Mouse (Mus musculus): Measurements from ENCODE around the gene Syngr3. TPM values are rescaled to one million over a fixed set of nuclear protein-coding genes. Genes with fewer than 3 reads are reported as not detected.

Syngr3 gene
- polyA plus RNA-seq, 1 experiment from 2014 or later = 319 TPM

DNA sequence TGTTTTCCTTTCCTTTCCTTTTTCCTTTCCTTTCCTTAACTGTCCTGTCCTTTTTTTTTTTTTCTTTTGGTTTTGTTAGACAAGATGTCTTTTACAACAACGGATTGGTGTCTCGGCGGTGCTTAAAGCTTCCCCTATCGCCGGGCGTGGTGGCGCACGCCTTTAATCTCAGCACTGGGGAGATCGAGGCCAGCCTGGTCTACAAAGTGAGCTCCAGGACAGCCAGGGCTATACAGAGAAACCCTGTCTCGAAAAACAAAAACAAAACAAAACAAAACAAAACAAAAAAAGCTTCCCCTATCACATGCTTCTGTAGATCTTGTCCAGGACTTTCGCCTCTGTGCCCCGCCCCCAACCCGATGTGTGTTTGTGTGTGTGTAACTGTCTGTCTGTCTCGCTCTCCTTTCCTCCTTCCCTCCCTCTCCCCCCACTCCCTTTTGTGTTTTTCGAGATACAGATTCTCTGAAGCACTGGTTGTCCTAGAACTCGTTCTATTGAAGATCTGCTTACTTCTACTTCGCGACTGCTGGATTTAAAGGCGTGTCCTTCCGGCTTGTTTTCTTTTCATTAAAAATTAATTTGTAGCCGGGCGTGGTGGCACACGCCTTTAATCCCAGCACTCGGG lies 18.2 kb upstream of the Syngr3 start:
- Histone ChIP-seq H3K9ac (ENCODE audit: low read depth, low read length) (peak overlapping the region; percentile 78), H3K36me3 (ENCODE audit: control insufficient read depth, insufficient read depth, low read length) (peaks cover 10% of the 10 kb centered on the region), H3K4me3 (ENCODE audit: low read length) (peak overlapping the region; percentile 86), H3K9me3 (ENCODE audit: control insufficient read depth, low read length) (no peaks in the 10 kb centered on the region), H3K27me3 (replicated peaks; ENCODE audit: control insufficient read depth, insufficient read depth, low read length) (no peaks in the 10 kb centered on the region), H3K4me2 (ENCODE audit: low read length) (peak overlapping the region; percentile 66), H3K27ac (ENCODE audit: low read depth, low read length) (peak overlapping the region; percentile 79), H3K4me1 (ENCODE audit: control insufficient read depth, insufficient read depth, low read depth, low read length) (peaks cover 16% of the 10 kb centered on the region)
- 5% methylated on average over 24 of the region's 24 CpGs for WGBS
- peak; percentile 75 for ATAC-seq

GRCm38 (mm10) chr17:24706982-24707800 lies 17.4 kb upstream of the Syngr3 start, which contains the start of gene Tbl3:
Gene Tbl3, minus strand, starts transcription at chr17:24707660.
- Histone ChIP-seq H3K9ac (ENCODE audit: low read depth, low read length) (peak within 1 kb of the TSS; percentile 78), H3K9me3 (ENCODE audit: control insufficient read depth, low read length) (no peaks in the 10 kb centered on the region), H3K4me2 (ENCODE audit: low read length) (peak within 1 kb of the TSS; percentile 66), H3K27me3 (replicated peaks; ENCODE audit: control insufficient read depth, insufficient read depth, low read length) (no peaks in the 10 kb centered on the region), H3K4me1 (ENCODE audit: control insufficient read depth, insufficient read depth, low read depth, low read length) (peaks cover 16% of the 10 kb centered on the region), H3K36me3 (ENCODE audit: control insufficient read depth, insufficient read depth, low read length) (peaks cover 12% of the 10 kb centered on the region), H3K27ac (ENCODE audit: low read depth, low read length) (peak within 1 kb of the TSS; percentile 79), H3K4me3 (ENCODE audit: low read length) (peak within 1 kb of the TSS; percentile 86)
- peak; percentile 92 for ATAC-seq
- 4% methylated on average over 32 of the region's 32 CpGs for WGBS

DNA sequence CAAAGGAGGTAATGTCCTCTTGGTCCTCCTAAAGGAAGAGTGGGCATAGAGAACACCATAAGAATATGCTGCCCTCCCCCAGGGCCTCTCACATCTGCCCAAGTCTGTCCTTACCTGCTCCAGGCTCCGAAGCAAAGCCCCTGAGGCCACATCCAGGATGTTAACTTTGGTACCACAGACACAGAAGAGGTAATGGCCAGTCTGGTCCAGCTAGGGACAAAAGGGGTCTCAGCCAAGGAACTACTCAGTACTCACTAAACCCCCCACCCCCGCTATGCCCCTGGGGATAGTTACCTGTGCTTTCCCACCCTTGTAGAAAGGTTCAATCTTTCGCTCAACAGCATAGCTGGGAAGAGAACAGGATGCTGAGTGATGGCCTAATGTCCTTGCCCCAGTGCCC lies 16.1 kb upstream of the Syngr3 start:
- H3K9me3 ChIP-seq (ENCODE audit: control insufficient read depth, low read length) = no peaks in the 10 kb centered on the region
- no peak overlapping the region for H3K4me3 ChIP-seq (ENCODE audit: low read length)
- H3K9ac ChIP-seq (ENCODE audit: low read depth, low read length) = no peak overlapping the region
- no peak for ATAC-seq
- H3K4me2 ChIP-seq (ENCODE audit: low read length) = no peak overlapping the region
- H3K36me3 ChIP-seq (ENCODE audit: control insufficient read depth, insufficient read depth, low read length) = peaks cover 19% of the 10 kb centered on the region
- WGBS = 97% methylated on average over 3 of the region's 3 CpGs
- H3K27ac ChIP-seq (ENCODE audit: low read depth, low read length) = no peak overlapping the region
- H3K27me3 ChIP-seq (replicated peaks; ENCODE audit: control insufficient read depth, insufficient read depth, low read length) = no peaks in the 10 kb centered on the region
- H3K4me1 ChIP-seq (ENCODE audit: control insufficient read depth, insufficient read depth, low read depth, low read length) = peaks cover 16% of the 10 kb centered on the region

GRCm38 (mm10) chr17:24701251-24701650 lies 11.5 kb upstream of the Syngr3 start:
- H3K27me3 ChIP-seq (replicated peaks; ENCODE audit: control insufficient read depth, insufficient read depth, low read length) = no peaks in the 10 kb centered on the region
- H3K4me1 ChIP-seq (ENCODE audit: control insufficient read depth, insufficient read depth, low read depth, low read length) = peaks cover 17% of the 10 kb centered on the region
- no peak overlapping the region for H3K4me2 ChIP-seq (ENCODE audit: low read length)
- no peak overlapping the region for H3K4me3 ChIP-seq (ENCODE audit: low read length)
- no peak overlapping the region for H3K9ac ChIP-seq (ENCODE audit: low read depth, low read length)
- no peak for ATAC-seq
- no peak overlapping the region for H3K27ac ChIP-seq (ENCODE audit: low read depth, low read length)
- no peaks in the 10 kb centered on the region for H3K9me3 ChIP-seq (ENCODE audit: control insufficient read depth, low read length)
- peaks cover 30% of the 10 kb centered on the region for H3K36me3 ChIP-seq (ENCODE audit: control insufficient read depth, insufficient read depth, low read length)
- WGBS = 92% methylated on average over 9 of the region's 9 CpGs

DNA sequence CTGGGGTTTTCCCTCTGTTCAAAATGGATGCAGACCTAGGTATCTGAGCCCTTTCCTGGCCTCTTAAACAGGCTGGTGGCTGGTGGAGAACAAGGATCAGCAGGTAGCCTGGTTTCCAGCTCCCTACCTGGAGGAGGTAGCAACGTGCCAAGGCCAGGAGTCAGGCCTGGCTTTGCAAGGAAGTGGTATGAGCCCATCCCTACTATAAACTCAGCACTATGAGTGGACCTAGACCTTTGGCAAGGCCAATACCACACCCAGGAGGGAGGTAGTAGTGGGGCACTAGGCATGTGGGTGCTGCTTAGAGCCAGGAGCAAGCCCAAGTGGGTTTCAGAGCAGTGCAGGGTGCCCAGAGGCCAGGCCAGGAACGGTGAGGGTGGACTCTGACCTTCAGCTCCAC lies 9.7 kb upstream of the Syngr3 start:
- WGBS = 95% methylated on average over 2 of the region's 2 CpGs
- H3K27ac ChIP-seq (ENCODE audit: low read depth, low read length) = no peak overlapping the region
- H3K4me2 ChIP-seq (ENCODE audit: low read length) = no peak overlapping the region
- no peak for ATAC-seq
- H3K27me3 ChIP-seq (replicated peaks; ENCODE audit: control insufficient read depth, insufficient read depth, low read length) = no peaks in the 10 kb centered on the region
- H3K4me1 ChIP-seq (ENCODE audit: control insufficient read depth, insufficient read depth, low read depth, low read length) = peaks cover 20% of the 10 kb centered on the region
- H3K9ac ChIP-seq (ENCODE audit: low read depth, low read length) = no peak overlapping the region
- H3K4me3 ChIP-seq (ENCODE audit: low read length) = no peak overlapping the region
- H3K36me3 ChIP-seq (ENCODE audit: control insufficient read depth, insufficient read depth, low read length) = peaks cover 28% of the 10 kb centered on the region
- no peaks in the 10 kb centered on the region for H3K9me3 ChIP-seq (ENCODE audit: control insufficient read depth, low read length)

DNA sequence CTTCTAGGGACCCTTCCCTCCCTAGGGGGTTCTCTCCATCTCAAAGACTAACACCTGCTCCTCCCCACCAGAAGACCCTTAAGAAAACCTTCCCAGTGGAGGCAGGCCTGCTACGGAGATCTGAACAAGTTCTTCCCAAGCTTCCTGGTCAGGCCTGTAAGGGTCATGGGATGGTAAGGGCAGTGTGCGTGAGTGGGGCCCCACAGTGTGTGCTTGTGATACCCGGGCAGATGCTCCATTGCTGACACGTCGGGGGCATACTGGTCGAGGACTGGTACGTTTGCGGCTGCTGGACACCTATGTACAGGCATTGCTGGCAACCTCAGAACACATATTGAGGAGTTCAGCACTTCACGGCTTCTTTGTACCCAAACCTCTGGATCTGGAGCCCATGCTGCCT lies 9.0 kb upstream of the Syngr3 start:
- ATAC-seq = no peak
- 68% methylated on average over 9 of the region's 9 CpGs for WGBS
- H3K9me3 ChIP-seq (ENCODE audit: control insufficient read depth, low read length) = no peaks in the 10 kb centered on the region
- no peak overlapping the region for H3K4me3 ChIP-seq (ENCODE audit: low read length)
- H3K9ac ChIP-seq (ENCODE audit: low read depth, low read length) = no peak overlapping the region
- no peaks in the 10 kb centered on the region for H3K27me3 ChIP-seq (replicated peaks; ENCODE audit: control insufficient read depth, insufficient read depth, low read length)
- H3K27ac ChIP-seq (ENCODE audit: low read depth, low read length) = no peak overlapping the region
- no peak overlapping the region for H3K4me2 ChIP-seq (ENCODE audit: low read length)
- H3K36me3 ChIP-seq (ENCODE audit: control insufficient read depth, insufficient read depth, low read length) = peaks cover 21% of the 10 kb centered on the region
- H3K4me1 ChIP-seq (ENCODE audit: control insufficient read depth, insufficient read depth, low read depth, low read length) = peaks cover 20% of the 10 kb centered on the region

- H3K27me3 ChIP-seq (replicated peaks; ENCODE audit: control insufficient read depth, insufficient read depth, low read length) = no peaks in the 10 kb centered on the region
- 12% methylated on average over 5 of the region's 5 CpGs for WGBS
- H3K4me1 ChIP-seq (ENCODE audit: control insufficient read depth, insufficient read depth, low read depth, low read length) = peaks cover 20% of the 10 kb centered on the region
- H3K27ac ChIP-seq (ENCODE audit: low read depth, low read length) = no peak overlapping the region
- no peak overlapping the region for H3K4me2 ChIP-seq (ENCODE audit: low read length)
- peaks cover 21% of the 10 kb centered on the region for H3K36me3 ChIP-seq (ENCODE audit: control insufficient read depth, insufficient read depth, low read length)
- H3K4me3 ChIP-seq (ENCODE audit: low read length) = no peak overlapping the region
- H3K9me3 ChIP-seq (ENCODE audit: control insufficient read depth, low read length) = no peaks in the 10 kb centered on the region
- ATAC-seq = no peak
- no peak overlapping the region for H3K9ac ChIP-seq (ENCODE audit: low read depth, low read length)
These were observed 8.2 kb upstream of the Syngr3 start for GRCm38 (mm10) chr17:24697985-24698384.

- WGBS = under 1% methylated on average over 75 of the region's 76 CpGs
- H3K9me3 ChIP-seq (ENCODE audit: control insufficient read depth, low read length) = no peaks in the 10 kb centered on the region
- peaks cover 20% of the 10 kb centered on the region for H3K4me1 ChIP-seq (ENCODE audit: control insufficient read depth, insufficient read depth, low read depth, low read length)
- peak within 1 kb of the TSS; percentile 96 for H3K27ac ChIP-seq (ENCODE audit: low read depth, low read length)
- H3K4me2 ChIP-seq (ENCODE audit: low read length) = peak within 1 kb of the TSS; percentile 69
- H3K4me3 ChIP-seq (ENCODE audit: low read length) = peak within 1 kb of the TSS; percentile 72
- ATAC-seq = peak; percentile 93
- peak within 1 kb of the TSS; percentile 90 for H3K9ac ChIP-seq (ENCODE audit: low read depth, low read length)
- peaks cover 19% of the 10 kb centered on the region for H3K36me3 ChIP-seq (ENCODE audit: control insufficient read depth, insufficient read depth, low read length)
- no peaks in the 10 kb centered on the region for H3K27me3 ChIP-seq (replicated peaks; ENCODE audit: control insufficient read depth, insufficient read depth, low read length)
These were observed 6.4 kb upstream of the Syngr3 start, which contains the start of the genes Gfer and Noxo1 for GRCm38 (mm10) chr17:24696011-24696697. Gene Gfer, minus strand, starts transcription at chr17:24696156. Gene Noxo1, plus strand, starts transcription at chr17:24696234.
